Mouse (Mus musculus) bone marrow macrophage, adult 2 months (primary cell): Measurements from ENCODE around the gene Wdfy3.
A peak's percentile ranks its signal among the peaks of the same experiment; 100 is the strongest.

Experiments
- CTCF ChIP-seq: IDR thresholded peaks from 2 replicates; pipeline ENCODE4 v1.5.1; 2012; ENCODE audit warnings: low read depth, mild to moderate bottlenecking, low read length, moderate library complexity
- POLR2A ChIP-seq: IDR thresholded peaks from 2 replicates; pipeline ENCODE4 v1.6.1; 2012; ENCODE audit warnings: mild to moderate bottlenecking, low read depth, low read length, borderline replicate concordance

DNA sequence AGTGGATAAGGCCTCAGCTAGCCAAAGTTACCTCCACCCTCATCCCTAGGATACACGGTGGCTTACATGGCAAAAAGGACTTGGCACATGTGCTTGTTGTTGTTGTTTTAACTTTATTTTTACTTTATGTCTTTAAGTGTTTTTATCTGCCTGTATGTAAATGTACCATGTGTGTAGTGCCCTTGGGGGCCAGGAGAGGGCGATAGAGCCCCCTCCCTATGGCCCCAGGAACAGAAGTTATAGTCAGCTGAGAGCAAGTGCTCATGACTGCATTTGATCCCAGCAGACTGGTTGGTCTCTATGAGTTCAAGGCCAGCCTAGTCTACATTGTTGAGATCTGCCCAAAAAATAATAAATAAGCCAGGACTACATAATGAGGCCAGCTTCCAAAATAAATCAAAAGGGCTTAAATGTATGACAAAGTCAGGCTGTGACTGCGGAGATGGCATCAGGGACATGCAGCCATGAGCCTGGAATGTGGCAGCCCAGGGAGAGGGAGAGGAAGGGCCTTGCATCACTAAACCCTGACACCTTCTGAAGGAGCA, 74.2 kb downstream of the Wdfy3 start:
- TF ChIP-seq CTCF (peak; percentile 51), POLR2A (no peak)
